Mouse (Mus musculus): ENCODE data around the gene Rasa1.

DNA sequence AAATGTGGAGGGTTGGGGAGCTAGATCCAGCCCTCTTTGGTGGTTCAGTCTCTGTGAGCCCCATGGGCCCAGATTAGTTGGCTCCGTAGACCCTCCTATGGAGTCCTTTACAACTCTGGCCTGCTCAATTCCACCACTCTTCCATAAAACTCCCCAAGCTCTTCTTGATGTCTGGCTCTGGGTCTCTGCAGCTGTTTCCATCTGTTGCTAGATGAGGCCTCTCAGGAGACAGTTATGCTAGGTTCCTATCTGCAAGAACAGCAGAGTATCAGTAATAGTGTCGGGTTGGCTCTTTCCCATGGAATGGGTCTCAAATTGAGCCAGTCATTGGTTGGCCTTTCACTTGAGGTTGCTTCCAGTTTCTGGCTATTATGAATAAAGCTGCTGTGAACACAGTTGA lies 97.7 kb downstream of the Rasa1 start:
- no peak for TF ChIP-seq EP300 (IDR thresholded peaks at IDR 0.05; ENCODE audit: low read depth)
- no peak for TF ChIP-seq CTCF (IDR thresholded peaks at IDR 0.05; ENCODE audit: low read depth)

All from liver, postnatal 0 days (tissue).